Mouse (Mus musculus) fibroblast of lung, adult 2 months (primary cell): ENCODE results near the gene Pcgf2.
A peak's percentile ranks its signal among the peaks of the same experiment; 100 is the strongest.
"Not testable (repeated sequence)": the region's sequence is repeated elsewhere in the genome, so short reads cannot be mapped to it uniquely, and the experiment has no call there.

Experiments used
- DNase-seq: peaks from one replicate; pipeline ENCODE4 v3.0.0-alpha.2; 2011; ENCODE audit warnings: low read depth

Gene Pcgf2

DNA sequence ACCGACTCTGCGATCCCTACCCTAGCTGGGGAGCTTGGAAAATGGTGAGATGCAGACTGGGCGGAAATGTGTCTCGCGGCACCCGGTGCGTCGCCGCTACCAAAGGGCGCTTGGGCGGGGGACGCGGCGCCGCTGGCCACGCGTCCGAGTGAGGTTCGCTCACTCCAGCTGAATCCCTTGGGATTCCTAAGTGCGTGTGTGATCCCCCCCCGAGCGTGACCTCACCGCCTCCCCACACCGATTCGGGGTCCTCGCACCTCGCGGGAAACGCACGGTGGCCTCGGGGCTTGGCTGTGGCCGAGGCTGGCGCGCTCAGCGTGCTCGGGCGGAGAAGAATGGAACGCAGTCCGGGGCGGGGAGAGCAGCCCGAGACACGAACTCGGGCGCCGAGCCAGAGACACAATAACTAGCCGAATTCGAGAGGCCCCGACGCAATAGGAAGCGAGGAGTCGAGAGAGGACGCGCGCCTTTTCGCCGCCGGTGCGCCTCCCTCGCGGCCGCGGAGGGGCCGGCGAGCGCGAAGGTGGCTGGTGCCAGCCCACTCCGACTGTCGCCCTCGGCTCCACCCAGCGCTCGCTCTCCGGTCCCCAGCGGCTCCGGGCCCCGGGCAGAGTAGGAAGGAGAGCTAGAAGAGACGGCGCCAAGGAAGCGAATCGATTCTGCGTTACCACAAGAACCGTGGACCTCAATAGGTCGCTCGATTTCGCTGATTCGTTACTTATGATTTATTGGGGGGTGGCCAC is at the start of gene Pcgf2:
Pcgf2 (minus strand) TSS at position 495 of the 743 bp plus-strand sequence.
- DNase-seq, result peak; percentile 29

DNA sequence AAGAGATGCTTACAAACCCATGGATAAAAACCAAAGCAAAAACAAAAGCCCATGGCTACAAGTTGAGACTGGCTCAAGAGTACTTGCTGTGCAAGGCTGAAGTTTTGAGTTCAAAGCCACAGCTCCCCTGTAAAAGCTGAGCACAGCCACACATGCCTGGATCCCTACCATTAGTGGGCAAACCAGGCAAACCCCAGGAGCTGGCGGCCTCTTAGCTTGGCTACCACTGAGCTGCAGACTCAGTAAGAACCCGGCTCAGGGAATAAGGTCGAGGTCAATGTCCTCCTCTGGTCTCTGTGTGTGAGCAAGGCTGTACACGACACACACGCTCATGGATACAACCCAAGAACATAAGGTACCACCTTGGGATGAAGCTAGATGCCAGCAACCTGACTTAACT is 48.2 kb upstream of the Pcgf2 start:
- DNase-seq, result no peak

DNA sequence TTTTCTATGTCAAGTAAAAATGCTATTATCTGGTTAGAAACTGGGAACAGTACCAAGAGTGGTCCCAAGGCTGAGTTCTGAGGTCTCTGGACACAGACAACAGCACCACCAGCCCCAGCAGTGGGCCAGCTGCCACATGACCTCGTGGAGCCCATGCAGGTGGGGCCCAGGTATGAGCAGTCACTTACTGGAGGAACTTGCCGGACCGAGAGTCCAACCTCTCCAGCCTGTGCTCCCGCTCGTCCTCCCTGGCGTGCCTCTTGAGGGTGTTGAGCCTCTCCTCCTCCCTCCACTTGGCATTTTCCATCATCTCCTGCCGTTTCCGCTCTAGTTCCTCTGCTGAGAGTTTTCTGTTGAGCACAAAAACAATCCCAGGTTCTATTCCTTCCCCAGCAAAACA is 47.5 kb upstream of the Pcgf2 start:
- no peak for DNase-seq

DNA sequence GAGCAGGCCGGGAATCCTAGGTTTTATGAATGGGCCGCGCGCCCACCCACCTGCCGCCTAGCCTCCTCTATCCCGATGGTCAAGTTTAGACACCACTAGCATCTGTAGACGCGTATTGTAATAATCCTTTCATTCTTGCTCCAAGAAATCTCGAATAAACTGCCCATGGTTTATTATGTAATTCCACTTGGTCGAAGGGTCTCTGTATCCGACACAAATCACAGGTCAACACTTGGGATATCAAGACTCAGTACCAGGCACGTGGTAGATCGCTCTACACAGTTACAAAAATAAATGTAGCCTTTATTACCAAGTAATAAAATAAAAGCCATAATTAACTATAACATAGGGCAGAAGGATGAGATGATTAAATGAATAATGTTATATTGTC is 45.0 kb upstream of the Pcgf2 start:
- no peak for DNase-seq

DNA sequence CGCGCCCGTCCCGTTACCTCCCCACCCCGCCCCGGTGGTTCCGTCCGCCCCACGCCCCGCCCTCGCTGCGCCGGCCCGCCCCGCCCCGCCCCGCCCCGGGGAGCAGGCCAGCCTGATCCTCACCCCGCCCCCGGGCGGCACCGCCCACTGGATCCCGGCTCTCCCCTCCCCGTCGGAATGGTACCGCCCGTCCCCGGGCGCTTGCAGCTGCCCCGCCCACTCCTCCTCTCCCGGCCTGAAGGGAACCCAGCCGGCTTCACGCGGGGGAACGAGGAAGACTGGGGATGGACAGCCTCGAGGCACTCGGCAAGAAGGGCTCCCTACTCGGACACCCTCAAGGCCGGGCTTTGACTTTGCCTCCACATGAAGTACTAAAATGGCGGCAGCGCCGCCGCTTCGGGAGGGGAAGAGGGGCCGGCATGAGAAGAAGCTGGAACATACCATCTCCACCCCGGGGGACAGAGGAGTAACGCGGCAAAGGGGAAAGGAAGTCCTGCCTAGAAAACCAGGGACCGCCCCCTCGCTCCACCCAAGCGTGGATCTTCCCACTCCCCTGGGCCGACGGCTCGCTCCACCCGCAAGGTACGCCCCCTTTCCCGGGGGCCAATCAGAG is 44.5 kb upstream of the Pcgf2 start:
- peak; percentile 96 for DNase-seq

GRCm38 (mm10) chr11:97744063-97744717 is 43.9 kb upstream of the Pcgf2 start, which contains the start of gene Pip4k2b:
Gene Pip4k2b, minus strand, starts transcription at chr11:97744704.
- DNase-seq, result no peak

DNA sequence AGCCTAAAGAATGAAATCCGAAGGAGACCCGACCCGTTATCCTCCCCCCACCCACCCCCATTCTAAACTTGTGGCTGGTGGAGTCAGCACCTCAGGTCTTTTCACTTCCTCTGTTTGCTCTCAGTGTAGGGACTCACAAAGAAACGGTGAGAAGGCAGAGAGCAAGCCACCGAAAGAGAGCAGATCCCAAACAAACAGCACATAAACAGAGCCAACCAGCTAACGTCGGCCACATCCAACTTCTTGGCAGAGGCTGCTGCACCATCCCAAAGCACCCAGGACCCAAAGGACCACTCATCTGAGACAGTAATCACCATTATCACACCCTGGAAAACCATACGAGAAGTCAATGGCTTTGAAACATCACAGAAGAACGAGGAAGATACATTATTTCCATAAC is 43.1 kb upstream of the Pcgf2 start:
- no peak for DNase-seq

- no peak for DNase-seq
Measured at GRCm38 (mm10) chr11:97742591-97742990, 42.3 kb upstream of the Pcgf2 start.

- no peak for DNase-seq
Measured at GRCm38 (mm10) chr11:97742157-97742556, 41.9 kb upstream of the Pcgf2 start.

DNA sequence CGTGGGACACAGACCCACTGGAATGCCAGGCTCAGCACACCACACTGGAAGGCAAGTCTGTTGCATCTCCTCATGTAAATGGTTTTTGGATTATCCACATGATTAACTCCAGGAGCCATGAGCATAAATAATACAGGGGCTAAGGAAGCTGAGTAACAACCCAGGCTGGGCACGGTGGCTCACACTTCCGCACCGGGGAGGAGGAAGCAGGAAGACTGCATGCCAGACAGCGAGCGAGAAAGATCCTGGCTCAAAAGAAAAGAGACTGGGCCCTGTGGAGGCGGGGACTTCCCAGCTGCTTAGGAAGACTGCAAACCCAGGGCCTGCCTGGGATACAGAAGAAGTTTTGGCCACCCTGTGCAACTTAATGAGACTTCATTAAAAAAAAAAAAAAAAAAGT is 39.9 kb upstream of the Pcgf2 start:
- no peak for DNase-seq

- no peak for DNase-seq
Measured at GRCm38 (mm10) chr11:97739155-97739554, 38.9 kb upstream of the Pcgf2 start.

DNA sequence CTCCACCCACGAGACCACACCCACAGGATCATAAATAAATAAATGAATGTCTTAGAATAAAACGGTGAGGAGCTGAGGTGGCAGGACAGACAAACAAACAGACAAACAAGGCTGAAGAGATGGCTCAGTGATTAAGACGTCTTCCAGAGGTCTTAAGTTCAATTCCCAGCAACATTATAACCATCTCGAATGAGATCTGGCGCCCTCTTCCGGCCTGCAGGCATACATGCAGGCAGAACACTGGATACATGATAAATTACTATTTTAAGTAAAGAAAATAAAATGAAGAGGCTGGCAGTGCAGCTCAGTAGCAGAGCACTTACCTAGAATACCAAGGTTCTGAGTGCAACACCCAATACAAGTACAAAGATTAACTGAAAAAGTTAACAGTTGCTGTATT is 38.4 kb upstream of the Pcgf2 start:
- DNase-seq, result no peak

DNA sequence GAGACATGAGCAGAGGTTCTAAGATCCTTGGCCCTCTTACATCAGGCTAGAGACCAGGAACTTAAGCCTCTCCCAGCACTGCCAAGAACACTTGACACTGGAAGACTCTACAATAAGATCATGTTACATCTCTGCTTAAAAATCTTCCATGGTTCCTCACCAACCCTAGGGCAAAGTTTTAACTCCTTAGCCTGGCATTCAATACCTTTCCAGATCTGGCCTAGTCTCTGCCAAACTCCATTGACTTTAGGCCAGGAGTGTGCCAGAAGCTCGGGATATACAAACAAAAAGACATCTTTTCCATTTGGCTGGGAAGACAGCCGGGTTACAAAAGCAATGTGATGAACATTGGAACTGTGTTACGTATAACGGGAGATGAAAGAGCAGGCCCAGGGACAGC is 37.3 kb upstream of the Pcgf2 start:
- DNase-seq, result no peak

- no peak for DNase-seq
Measured at GRCm38 (mm10) chr11:97736645-97737044, 36.3 kb upstream of the Pcgf2 start.

GRCm38 (mm10) chr11:97734810-97735209 is 34.5 kb upstream of the Pcgf2 start:
- DNase-seq, result not testable (repeated sequence)

GRCm38 (mm10) chr11:97733689-97734088 is 33.4 kb upstream of the Pcgf2 start:
- DNase-seq, result no peak

GRCm38 (mm10) chr11:97728730-97729129 is 28.4 kb upstream of the Pcgf2 start:
- DNase-seq, result no peak

- no peak for DNase-seq
Measured at GRCm38 (mm10) chr11:97728311-97728710, 28.0 kb upstream of the Pcgf2 start.

DNA sequence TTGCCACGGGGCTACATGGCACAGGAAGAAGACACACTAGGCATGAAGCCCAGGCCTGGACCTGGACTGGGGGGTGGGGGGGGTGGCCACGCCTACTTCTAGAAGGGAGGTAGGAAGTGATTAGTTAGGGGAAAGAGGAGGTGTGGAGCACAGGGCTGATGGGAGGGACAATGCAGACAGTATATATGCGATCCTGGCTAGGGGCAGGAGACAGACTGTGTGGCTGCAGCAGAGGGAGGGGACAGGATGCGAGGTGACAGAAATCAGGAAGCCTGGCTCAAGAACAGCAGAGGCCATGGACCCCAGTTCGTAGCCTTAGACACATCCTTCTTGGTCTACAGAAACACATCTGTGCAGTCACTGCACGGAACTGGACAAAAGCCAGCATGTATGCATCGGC is 23.4 kb upstream of the Pcgf2 start:
- DNase-seq, result no peak

- no peak for DNase-seq
Measured at GRCm38 (mm10) chr11:97721338-97721737, 21.0 kb upstream of the Pcgf2 start.

DNA sequence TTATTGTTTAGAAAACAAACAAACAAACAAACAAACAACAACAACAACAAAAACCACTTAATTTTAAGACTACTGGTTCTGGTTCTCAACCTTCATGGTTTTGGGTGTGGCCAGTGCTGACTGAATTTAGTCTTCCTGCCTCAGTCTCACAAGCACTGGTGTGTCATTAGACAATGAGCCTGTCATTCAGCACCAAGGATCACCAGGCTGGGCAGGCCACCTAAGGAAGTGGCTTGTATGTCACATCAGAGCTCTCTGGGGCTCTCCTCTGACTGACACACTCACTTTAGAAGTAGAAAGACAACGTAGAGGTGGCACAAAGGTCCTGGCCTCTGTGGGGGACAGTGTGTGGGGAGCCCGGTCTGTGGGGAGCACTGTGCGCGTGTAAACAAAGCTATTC is 18.7 kb upstream of the Pcgf2 start:
- DNase-seq, result no peak

GRCm38 (mm10) chr11:97718281-97718860 is 18.1 kb upstream of the Pcgf2 start:
- no peak for DNase-seq
